Mouse (Mus musculus) embryonic facial prominence, embryonic 13.5 days (tissue): ENCODE data around the gene Gimap4. TPM values are rescaled to one million over a fixed set of nuclear protein-coding genes. Genes with fewer than 3 reads are reported as not detected.
"Not testable (repeated sequence)": the region's sequence is repeated elsewhere in the genome, so short reads cannot be mapped to it uniquely, and the experiment has no call there.

Source experiments
- ATAC-seq: fragments of 200-750 bp; cut with Nextera tagmentation; 2 replicates; pipeline ENCODE4 v1.8.0; 2017; ENCODE audit warnings: low read depth; ENCODE audit not compliant: insufficient number of reproducible peaks, insufficient read depth, low FRiP score, low TSS enrichment
- H3K27ac ChIP-seq: fragments of 300-500 bp; sonication (generic); 2 replicates; pipeline ENCODE4 v1.5.1; 2015; ENCODE audit warnings: moderate library complexity, mild to moderate bottlenecking, inconsistent platforms
- H3K27me3 ChIP-seq: fragments of 300-500 bp; sonication (generic); 2 replicates; pipeline ENCODE4 v1.6.1; 2015; ENCODE audit warnings: mild to moderate bottlenecking, inconsistent platforms
- H3K36me3 ChIP-seq: fragments of 300-500 bp; sonication (generic); 2 replicates; pipeline ENCODE4 v1.6.1; 2015; ENCODE audit warnings: mild to moderate bottlenecking, inconsistent platforms
- H3K4me1 ChIP-seq: fragments of 300-500 bp; sonication (generic); 2 replicates; pipeline ENCODE4 v1.6.1; 2015; ENCODE audit warnings: inconsistent platforms
- H3K4me2 ChIP-seq: fragments of 300-500 bp; sonication (generic); 2 replicates; pipeline ENCODE4 v1.6.1; 2015; ENCODE audit warnings: moderate library complexity, mild to moderate bottlenecking, inconsistent platforms
- H3K4me3 ChIP-seq: fragments of 300-500 bp; sonication (generic); 2 replicates; pipeline ENCODE4 v1.5.1; 2015; ENCODE audit warnings: mild to moderate bottlenecking, inconsistent platforms
- H3K9ac ChIP-seq: fragments of 300-500 bp; sonication (generic); 2 replicates; pipeline ENCODE4 v1.6.1; 2015; ENCODE audit warnings: mild to moderate bottlenecking, inconsistent platforms
- H3K9me3 ChIP-seq: fragments of 300-500 bp; sonication (generic); 2 replicates; pipeline ENCODE4 v1.6.1; 2016; ENCODE audit warnings: inconsistent platforms
- WGBS: fragments of 180-500 bp; shearing (Covaris S2); methylation state at CpG from one replicate; pipeline ENCODE4 v1.1.7; 2015; ENCODE audit warnings: mixed read lengths; 5-methylcytosine and 5-hydroxymethylcytosine counted together
- polyA plus RNA-seq: library from polyadenylated mRNA; unstranded; fragments of >200 nt; fragmentation: Nextera tagmentation; extraction: Ambion mirVana; gene quantifications from 2 replicates; pipeline ENCODE4 v1.2.1, GENCODE M21; 2015

Gimap4 gene
- polyA plus RNA-seq, 1 experiment from 2014 or later, result 10.9 TPM

DNA sequence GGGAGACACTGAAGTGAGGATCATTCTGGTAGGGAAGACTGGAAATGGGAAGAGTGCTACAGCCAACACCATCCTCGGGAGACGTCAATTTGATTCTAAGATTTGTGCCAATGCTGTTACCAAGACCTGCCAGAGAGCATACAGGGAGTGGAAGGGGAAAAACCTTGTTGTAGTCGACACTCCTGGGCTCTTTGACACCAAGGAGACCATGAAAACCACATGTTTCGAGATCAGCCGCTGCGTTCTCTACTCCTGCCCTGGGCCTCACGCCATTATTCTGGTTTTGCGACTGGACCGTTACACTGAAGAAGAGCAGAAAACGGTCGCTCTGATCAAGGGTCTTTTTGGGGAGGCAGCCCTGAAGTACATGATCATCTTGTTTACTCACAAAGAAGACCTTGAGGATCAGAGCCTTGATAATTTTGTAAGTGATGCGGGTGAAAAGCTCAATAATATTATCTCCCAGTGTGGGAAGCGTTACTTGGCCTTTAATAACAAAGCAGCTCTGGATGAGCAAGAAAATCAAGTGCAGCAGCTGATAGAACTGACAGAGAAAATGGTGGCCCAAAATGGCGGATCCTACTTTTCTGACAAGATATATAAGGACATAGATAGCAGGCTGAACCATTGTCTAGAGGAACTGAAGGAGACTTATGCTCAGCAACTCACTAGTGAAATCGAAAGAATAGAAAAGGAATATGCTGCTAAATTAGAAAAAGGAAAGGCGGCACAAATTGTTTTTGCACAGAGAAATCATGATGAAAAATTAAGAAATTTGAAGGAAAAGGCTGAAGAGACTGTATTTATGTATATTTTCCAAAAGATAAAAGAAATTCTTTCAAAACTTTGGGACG lies 6.6 kb upstream of the Gimap4 start:
- Histone ChIP-seq H3K4me3 (no peak overlapping the region), H3K27ac (no peak overlapping the region), H3K27me3 (no peaks in the 10 kb centered on the region), H3K9ac (no peak overlapping the region), H3K4me1 (no peaks in the 10 kb centered on the region), H3K9me3 (no peaks in the 10 kb centered on the region), H3K4me2 (no peak overlapping the region), H3K36me3 (no peaks in the 10 kb centered on the region)
- ATAC-seq, result no peak
- WGBS, result 92% methylated on average over 17 of the region's 17 CpGs

DNA sequence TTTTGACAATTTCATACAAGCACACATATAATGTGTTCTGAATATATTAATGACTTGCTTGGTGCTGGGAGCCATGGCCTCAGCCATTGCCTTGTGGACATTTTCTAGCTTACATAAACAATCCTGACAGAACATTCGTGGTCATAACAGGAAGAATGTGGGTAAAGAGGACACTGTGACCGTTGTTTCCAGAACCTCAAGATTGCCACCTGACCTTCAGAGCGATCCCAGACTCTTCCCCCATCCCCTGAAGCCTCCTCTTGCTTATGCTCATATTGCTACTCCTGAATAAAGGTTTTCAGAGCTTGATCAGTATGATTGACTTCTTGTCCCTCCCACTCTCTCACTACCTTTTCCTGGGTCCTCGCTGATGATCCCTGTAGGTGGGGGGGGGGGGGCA lies 6.0 kb upstream of the Gimap4 start:
- Histone ChIP-seq H3K4me3 (no peak overlapping the region), H3K4me1 (no peaks in the 10 kb centered on the region), H3K4me2 (no peak overlapping the region), H3K9me3 (no peaks in the 10 kb centered on the region), H3K27me3 (no peaks in the 10 kb centered on the region), H3K27ac (no peak overlapping the region), H3K36me3 (no peaks in the 10 kb centered on the region), H3K9ac (no peak overlapping the region)
- ATAC-seq, result no peak
- WGBS, result 80% methylated on average over 4 of the region's 4 CpGs

DNA sequence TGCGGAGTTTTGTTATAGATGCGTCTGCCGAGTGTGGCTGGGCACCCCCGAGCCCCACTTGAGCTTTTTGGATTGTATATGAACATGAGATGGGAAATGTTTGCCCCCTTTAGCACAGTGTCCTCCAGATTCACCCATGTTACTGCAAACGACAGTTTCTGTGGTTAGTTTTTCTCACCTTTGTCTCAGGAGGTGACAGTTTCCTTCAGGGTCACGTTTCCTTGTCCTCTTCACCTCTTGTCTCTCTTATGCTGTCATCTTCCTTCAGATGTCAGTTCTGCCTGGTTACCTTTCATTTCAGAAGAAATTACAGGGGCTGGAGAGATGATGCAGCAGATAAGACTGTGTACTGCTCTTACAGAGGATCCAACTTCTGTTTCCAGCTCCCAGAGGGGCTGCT lies 4.6 kb upstream of the Gimap4 start:
- no peaks in the 10 kb centered on the region for H3K9me3 ChIP-seq
- H3K4me1 ChIP-seq, result no peaks in the 10 kb centered on the region
- no peak overlapping the region for H3K4me3 ChIP-seq
- no peak overlapping the region for H3K9ac ChIP-seq
- no peak overlapping the region for H3K4me2 ChIP-seq
- H3K36me3 ChIP-seq, result no peaks in the 10 kb centered on the region
- H3K27me3 ChIP-seq, result no peaks in the 10 kb centered on the region
- ATAC-seq, result no peak
- 80% methylated on average over 6 of the region's 6 CpGs for WGBS
- H3K27ac ChIP-seq, result no peak overlapping the region

- WGBS, result 84% methylated on average over 5 of the region's 5 CpGs
- no peak for ATAC-seq
- Histone ChIP-seq H3K27ac (no peak overlapping the region), H3K36me3 (no peaks in the 10 kb centered on the region), H3K4me2 (no peak overlapping the region), H3K27me3 (no peaks in the 10 kb centered on the region), H3K4me1 (no peaks in the 10 kb centered on the region), H3K9ac (no peak overlapping the region), H3K4me3 (no peak overlapping the region), H3K9me3 (no peaks in the 10 kb centered on the region)
Measured at GRCm38 (mm10) chr6:48680421-48680820, 3.9 kb upstream of the Gimap4 start.

DNA sequence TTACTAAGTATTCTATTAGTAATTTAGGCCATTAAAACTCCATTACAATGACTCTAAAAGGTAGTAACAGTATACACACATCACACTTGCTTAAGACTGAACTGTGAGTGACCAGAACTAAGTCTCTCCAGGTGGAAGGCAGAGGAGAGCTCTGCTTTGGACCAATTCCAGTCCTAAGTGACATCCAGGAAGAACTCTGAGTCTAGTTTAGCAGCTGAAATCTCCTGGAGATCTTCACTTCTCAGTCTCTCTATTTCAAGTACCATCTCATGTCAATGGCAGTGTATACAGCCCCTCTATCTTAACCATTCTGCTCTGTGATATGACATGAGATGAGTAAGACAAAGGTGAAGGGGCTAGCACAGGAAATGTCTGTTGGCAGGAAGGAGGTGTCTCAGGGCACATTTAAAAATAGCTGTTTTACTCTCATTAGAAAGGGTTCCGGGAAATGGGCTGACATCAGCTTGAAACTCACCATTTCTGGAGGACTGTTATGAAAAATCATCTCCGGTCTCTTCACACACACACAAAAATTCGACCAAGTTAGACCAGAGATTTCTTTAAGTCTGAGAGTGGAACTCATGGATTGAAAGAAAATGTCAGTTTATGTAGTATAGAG lies 2.8 kb upstream of the Gimap4 start:
- H3K36me3 ChIP-seq, result no peaks in the 10 kb centered on the region
- no peak overlapping the region for H3K4me3 ChIP-seq
- no peaks in the 10 kb centered on the region for H3K9me3 ChIP-seq
- WGBS, result 78% methylated on average over 3 of the region's 3 CpGs
- H3K27me3 ChIP-seq, result no peaks in the 10 kb centered on the region
- H3K4me2 ChIP-seq, result no peak overlapping the region
- no peak overlapping the region for H3K9ac ChIP-seq
- H3K4me1 ChIP-seq, result no peaks in the 10 kb centered on the region
- no peak overlapping the region for H3K27ac ChIP-seq
- no peak for ATAC-seq

DNA sequence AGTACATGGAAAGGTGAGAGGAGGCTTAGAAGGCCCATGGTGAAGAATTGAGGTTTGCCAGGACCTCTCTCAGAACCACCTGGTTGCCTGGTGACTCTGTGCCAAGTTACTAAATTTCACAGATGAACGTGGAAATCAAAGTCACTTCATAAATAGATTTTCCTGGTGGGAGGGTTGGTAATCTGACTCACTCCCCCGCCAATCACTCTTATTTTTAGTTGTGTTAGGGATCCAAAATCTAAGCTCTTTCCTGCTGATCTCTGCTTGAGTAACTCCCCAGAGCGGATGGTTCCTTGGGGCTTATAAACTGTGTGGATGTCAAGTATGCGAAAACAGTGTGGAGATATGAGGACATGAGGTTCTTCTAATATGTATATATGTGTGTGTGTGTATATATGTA lies 2.1 kb upstream of the Gimap4 start:
- Histone ChIP-seq H3K27me3 (no peaks in the 10 kb centered on the region), H3K36me3 (no peaks in the 10 kb centered on the region), H3K9me3 (no peaks in the 10 kb centered on the region), H3K4me2 (no peak overlapping the region), H3K9ac (no peak overlapping the region), H3K4me1 (no peaks in the 10 kb centered on the region), H3K27ac (no peak overlapping the region), H3K4me3 (no peak overlapping the region)
- no peak for ATAC-seq
- 75% methylated on average over 4 of the region's 4 CpGs for WGBS

DNA sequence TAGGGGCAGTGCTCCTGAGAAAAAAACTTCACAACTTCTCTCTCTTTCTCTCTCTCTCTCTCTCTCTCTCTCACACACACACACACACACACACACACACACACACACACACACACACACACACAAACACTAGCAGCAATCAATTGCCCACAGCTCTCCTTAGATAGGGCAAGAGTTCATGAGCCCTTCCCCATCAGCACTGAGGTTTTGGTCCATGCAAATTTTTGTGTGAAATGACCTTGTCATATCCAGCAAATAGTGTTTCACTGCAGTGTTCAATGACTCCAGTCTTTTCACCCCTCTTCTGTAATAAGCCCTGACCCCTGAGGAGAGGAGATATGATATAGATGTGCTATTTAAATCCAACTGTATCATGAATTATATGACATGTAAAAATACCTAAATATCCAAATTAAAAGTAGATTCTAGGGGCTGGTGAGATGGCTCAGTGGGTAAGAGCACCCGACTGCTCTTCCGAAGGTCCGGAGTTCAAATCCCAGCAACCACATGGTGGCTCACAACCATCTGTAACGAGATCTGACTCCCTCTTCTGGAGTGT lies 1.0 kb upstream of the Gimap4 start:
- not testable (repeated sequence) for H3K36me3 ChIP-seq, H3K27ac ChIP-seq, H3K27me3 ChIP-seq, H3K4me1 ChIP-seq, ATAC-seq, H3K4me3 ChIP-seq, H3K4me2 ChIP-seq, H3K9ac ChIP-seq, H3K9me3 ChIP-seq
- 91% methylated on average over 4 of the region's 4 CpGs for WGBS

DNA sequence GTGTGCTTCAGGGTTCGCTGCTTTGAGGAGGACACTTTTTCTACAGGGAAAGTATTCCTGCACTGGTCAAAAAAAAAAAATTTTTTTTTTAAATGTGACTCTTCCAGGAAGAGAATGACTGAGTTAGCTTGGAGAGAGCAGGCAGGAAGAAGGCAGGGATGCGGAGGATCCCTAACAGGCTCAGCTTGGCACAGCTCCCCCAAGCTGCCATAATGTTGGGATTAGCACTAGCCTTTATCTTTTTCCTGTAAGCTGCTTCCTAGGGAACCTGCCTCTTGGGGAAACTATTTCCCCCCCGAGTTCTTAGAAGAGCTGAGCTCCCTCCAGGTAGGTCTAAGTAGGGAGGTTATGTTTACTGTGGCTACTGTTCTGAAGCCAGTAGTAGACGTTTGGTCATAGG lies 457 bp downstream of the Gimap4 start:
- 58% methylated on average over 4 of the region's 4 CpGs for WGBS

GRCm38 (mm10) chr6:48685251-48685650 lies 902 bp downstream of the Gimap4 start:
- no peak overlapping the region for H3K4me2 ChIP-seq
- 87% methylated on average over 2 of the region's 2 CpGs for WGBS
- ATAC-seq, result no peak

More for the DNA sequence above, 457 bp downstream of the Gimap4 start:
- no peak overlapping the region for H3K9ac ChIP-seq
- H3K27ac ChIP-seq, result no peak overlapping the region
- no peaks in the 10 kb centered on the region for H3K36me3 ChIP-seq
- H3K4me3 ChIP-seq, result no peak overlapping the region
- H3K27me3 ChIP-seq, result no peaks in the 10 kb centered on the region
- H3K4me1 ChIP-seq, result no peaks in the 10 kb centered on the region
- no peaks in the 10 kb centered on the region for H3K9me3 ChIP-seq
- H3K4me2 ChIP-seq, result no peak overlapping the region
- ATAC-seq, result no peak

GRCm38 (mm10) chr6:48685694-48686665 lies 1.6 kb downstream of the Gimap4 start:
- no peak overlapping the region for H3K4me2 ChIP-seq
- H3K9ac ChIP-seq, result no peak overlapping the region
- no peaks in the 10 kb centered on the region for H3K27me3 ChIP-seq
- H3K4me3 ChIP-seq, result no peak overlapping the region
- no peaks in the 10 kb centered on the region for H3K9me3 ChIP-seq
- H3K4me1 ChIP-seq, result no peaks in the 10 kb centered on the region
- 85% methylated on average over 7 of the region's 7 CpGs for WGBS
- no peak for ATAC-seq
- H3K36me3 ChIP-seq, result no peaks in the 10 kb centered on the region
- H3K27ac ChIP-seq, result no peak overlapping the region

More at GRCm38 (mm10) chr6:48685251-48685650, 902 bp downstream of the Gimap4 start:
- no peaks in the 10 kb centered on the region for H3K4me1 ChIP-seq
- H3K27me3 ChIP-seq, result no peaks in the 10 kb centered on the region
- H3K4me3 ChIP-seq, result no peak overlapping the region
- H3K27ac ChIP-seq, result no peak overlapping the region
- no peak overlapping the region for H3K9ac ChIP-seq
- H3K36me3 ChIP-seq, result no peaks in the 10 kb centered on the region
- no peaks in the 10 kb centered on the region for H3K9me3 ChIP-seq

- Histone ChIP-seq H3K4me3 (no peak overlapping the region), H3K9me3 (no peaks in the 10 kb centered on the region), H3K27ac (no peak overlapping the region), H3K4me1 (no peaks in the 10 kb centered on the region), H3K27me3 (no peaks in the 10 kb centered on the region), H3K4me2 (no peak overlapping the region), H3K9ac (no peak overlapping the region), H3K36me3 (no peaks in the 10 kb centered on the region)
- no peak for ATAC-seq
- WGBS, result 59% methylated on average over 2 of the region's 2 CpGs
Measured at GRCm38 (mm10) chr6:48687077-48687476, 2.7 kb downstream of the Gimap4 start.
